Mouse (Mus musculus) testis, adult 2 months (tissue): ENCODE measurements around the gene Cul7. TPM values are rescaled to one million over a fixed set of nuclear protein-coding genes. Genes with fewer than 3 reads are reported as not detected.

ENCODE experiments used
- H3K27ac ChIP-seq: fragments of 200-500 bp; 2 replicates; pipeline ENCODE4 v1.5.1; 2012; ENCODE audit warnings: low read depth, low read length; ENCODE audit not compliant: control insufficient read depth, insufficient read depth
- H3K27me3 ChIP-seq: fragments of 200-500 bp; 2 replicates; pipeline ENCODE4 v1.6.1; 2012; ENCODE audit warnings: mild to moderate bottlenecking, low read length, moderate library complexity; ENCODE audit not compliant: control insufficient read depth, insufficient read depth
- H3K36me3 ChIP-seq: fragments of 200-500 bp; 2 replicates; pipeline ENCODE4 v1.6.1; 2012; ENCODE audit warnings: mild to moderate bottlenecking, low read length; ENCODE audit not compliant: control insufficient read depth, insufficient read depth
- H3K4me1 ChIP-seq: fragments of 200-500 bp; 2 replicates; pipeline ENCODE4 v1.6.1; 2012; ENCODE audit warnings: low read length; ENCODE audit not compliant: control insufficient read depth, insufficient read depth
- H3K4me3 ChIP-seq: fragments of 200-500 bp; 2 replicates; pipeline ENCODE4 v1.5.1; 2012; ENCODE audit warnings: low read depth, mild to moderate bottlenecking, low read length, moderate library complexity, mixed read lengths; ENCODE audit not compliant: control insufficient read depth
- CTCF ChIP-seq: fragments of 200-500 bp; IDR thresholded peaks from 2 replicates; pipeline ENCODE4 v1.5.1; 2012; ENCODE audit warnings: low read depth, mild to moderate bottlenecking, inconsistent platforms, low read length, moderate library complexity; ENCODE audit not compliant: control insufficient read depth, insufficient read depth, insufficient replicate concordance
- POLR2A ChIP-seq: fragments of 200-500 bp; IDR thresholded peaks from 2 replicates; pipeline ENCODE4 v1.6.1; 2012; ENCODE audit warnings: low read depth, mild to moderate bottlenecking, inconsistent platforms, low read length, moderate library complexity; ENCODE audit not compliant: control insufficient read depth
- polyA plus RNA-seq: library from polyadenylated mRNA; depleted of rRNA; stranded (reverse); fragments of >200 nt; gene quantifications from 2 replicates; pipeline ENCODE4 v1.2.3, GENCODE M21; 2012

Cul7 gene
- polyA plus RNA-seq, 1 experiment = 6.7 TPM

GRCm38 (mm10) chr17:46682654-46683389 is 32.7 kb downstream of the Cul7 start:
- H3K4me3 ChIP-seq = peak overlapping the region; percentile 96
- H3K27ac ChIP-seq = no peak overlapping the region
- H3K27me3 ChIP-seq = no peaks in the 10 kb centered on the region
- H3K4me1 ChIP-seq = peaks cover 5% of the 10 kb centered on the region
- H3K36me3 ChIP-seq = no peaks in the 10 kb centered on the region; the same call in 1 of the 2 replicates
- TF ChIP-seq POLR2A = no peak
- TF ChIP-seq CTCF = no peak

GRCm38 (mm10) chr17:46685913-46686312 is 35.8 kb downstream of the Cul7 start:
- no peaks in the 10 kb centered on the region; the same call in 1 of the 2 replicates for H3K4me1 ChIP-seq
- H3K27me3 ChIP-seq = no peaks in the 10 kb centered on the region
- TF ChIP-seq POLR2A (no peak), CTCF (no peak)
- no peak overlapping the region for H3K27ac ChIP-seq
- H3K36me3 ChIP-seq = no peaks in the 10 kb centered on the region
- H3K4me3 ChIP-seq = no peak overlapping the region

GRCm38 (mm10) chr17:46690665-46691064 is 40.5 kb downstream of the Cul7 start:
- TF ChIP-seq POLR2A = no peak
- no peaks in the 10 kb centered on the region for H3K27me3 ChIP-seq
- H3K27ac ChIP-seq = no peak overlapping the region
- no peaks in the 10 kb centered on the region for H3K4me1 ChIP-seq
- H3K4me3 ChIP-seq = no peak overlapping the region
- H3K36me3 ChIP-seq = no peaks in the 10 kb centered on the region

DNA sequence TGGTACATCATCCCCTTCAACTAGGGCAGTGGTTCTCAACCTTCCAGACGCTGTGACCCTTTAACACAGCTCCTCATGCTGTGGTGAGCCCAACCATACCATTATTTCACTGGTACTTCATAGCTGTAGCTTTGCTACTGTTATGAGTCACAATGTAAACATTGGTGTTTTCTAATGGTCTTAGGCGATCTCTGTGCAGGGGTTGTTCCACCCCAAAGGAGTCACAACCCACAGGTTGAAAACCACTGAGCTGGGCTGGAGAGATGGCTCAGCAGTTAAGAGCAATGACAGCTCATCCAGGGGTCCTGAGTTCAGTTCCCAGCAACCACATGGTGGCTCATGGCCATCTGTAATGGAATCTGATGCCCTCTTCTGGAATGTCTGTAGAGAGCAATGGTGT is 41.3 kb downstream of the Cul7 start:
- no peak overlapping the region for H3K27ac ChIP-seq
- H3K36me3 ChIP-seq = no peaks in the 10 kb centered on the region
- H3K4me3 ChIP-seq = no peak overlapping the region
- no peaks in the 10 kb centered on the region for H3K27me3 ChIP-seq
- H3K4me1 ChIP-seq = no peaks in the 10 kb centered on the region
- TF ChIP-seq POLR2A = no peak
- TF ChIP-seq CTCF = no peak

DNA sequence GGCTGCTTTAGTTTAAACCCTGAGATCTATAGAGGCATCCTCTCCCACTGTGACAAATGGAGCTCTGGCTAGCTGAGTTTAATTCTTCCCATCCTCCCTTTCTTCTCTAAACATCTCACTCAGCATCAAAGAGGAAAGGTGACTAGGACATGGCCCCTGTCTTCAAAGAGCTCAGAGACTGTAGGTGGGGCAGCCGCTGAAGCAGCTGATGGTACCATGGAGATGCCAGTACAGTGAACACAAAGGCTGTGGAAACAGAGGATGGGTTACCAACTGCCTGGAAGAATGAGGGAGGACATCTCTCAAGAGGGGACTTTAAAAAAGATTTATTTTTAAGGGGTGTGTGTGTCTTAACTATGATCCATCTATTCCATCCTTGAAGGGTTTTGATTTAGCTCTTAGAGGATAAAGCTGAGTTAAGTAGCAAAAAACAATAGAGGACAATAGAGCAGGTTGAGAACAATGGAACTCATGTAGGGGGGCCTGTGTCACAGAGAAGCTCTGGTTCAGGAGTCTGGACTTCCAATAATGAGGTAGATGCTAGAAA is 44.5 kb downstream of the Cul7 start:
- Histone ChIP-seq H3K27ac (no peak overlapping the region), H3K27me3 (no peaks in the 10 kb centered on the region), H3K4me1 (no peaks in the 10 kb centered on the region), H3K4me3 (no peak overlapping the region), H3K36me3 (no peaks in the 10 kb centered on the region)
- TF ChIP-seq POLR2A = no peak

GRCm38 (mm10) chr17:46698515-46698914 is 48.4 kb downstream of the Cul7 start:
- TF ChIP-seq POLR2A (no peak), CTCF (no peak)
- Histone ChIP-seq H3K4me1 (no peaks in the 10 kb centered on the region), H3K27ac (no peak overlapping the region), H3K36me3 (no peaks in the 10 kb centered on the region), H3K27me3 (no peaks in the 10 kb centered on the region), H3K4me3 (no peak overlapping the region)

DNA sequence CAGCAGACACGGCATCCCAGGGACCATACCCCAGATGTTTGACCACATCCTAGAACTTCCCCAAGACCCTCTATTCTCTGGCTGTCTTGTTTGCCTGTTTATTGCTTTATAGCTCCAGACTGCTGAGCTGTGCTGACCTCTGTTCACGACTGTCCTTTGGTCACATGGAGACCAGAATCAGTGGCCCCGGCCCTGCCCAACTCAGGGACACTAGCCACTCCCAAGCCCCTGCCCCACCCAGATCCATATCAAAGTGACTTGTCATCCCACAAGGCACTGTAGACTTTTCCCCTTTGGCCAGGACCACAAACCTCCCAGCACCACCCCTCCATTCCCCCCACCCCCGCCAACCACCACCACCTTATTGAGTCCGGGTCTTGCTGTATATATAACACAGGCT is 49.1 kb downstream of the Cul7 start:
- no peak for TF ChIP-seq CTCF
- TF ChIP-seq POLR2A = no peak
- H3K27me3 ChIP-seq = no peaks in the 10 kb centered on the region
- H3K4me3 ChIP-seq = no peak overlapping the region
- H3K36me3 ChIP-seq = no peaks in the 10 kb centered on the region
- H3K27ac ChIP-seq = no peak overlapping the region
- peaks cover 3% of the 10 kb centered on the region for H3K4me1 ChIP-seq
